Mouse (Mus musculus) hindbrain, embryonic 10.5 days (tissue): ENCODE data around the gene Pfdn6. TPM values are rescaled to one million over a fixed set of nuclear protein-coding genes. Genes with fewer than 3 reads are reported as not detected.
"Not testable (repeated sequence)": the region's sequence is repeated elsewhere in the genome, so short reads cannot be mapped to it uniquely, and the experiment has no call there.

Experiments used
- DNase-seq: peaks from one replicate; pipeline ENCODE4 v3.0.0-alpha.2; 2017; ENCODE audit warnings: low spot score
- H3K27ac ChIP-seq: fragments of 300-500 bp; sonication (generic); 2 replicates; pipeline ENCODE4 v1.5.1; 2016; ENCODE audit warnings: mild to moderate bottlenecking, moderate library complexity
- H3K27me3 ChIP-seq: fragments of 300-500 bp; sonication (generic); 2 replicates; pipeline ENCODE4 v1.6.1; 2016; ENCODE audit warnings: mild to moderate bottlenecking; ENCODE audit not compliant: poor library complexity, insufficient read depth, severe bottlenecking
- H3K36me3 ChIP-seq: fragments of 300-500 bp; sonication (generic); 2 replicates; pipeline ENCODE4 v1.6.1; 2016; ENCODE audit warnings: mild to moderate bottlenecking, moderate library complexity
- H3K4me1 ChIP-seq: fragments of 300-500 bp; sonication (generic); replicated peaks from 2 replicates; pipeline ENCODE4 v1.6.1; 2016; ENCODE audit warnings: mild to moderate bottlenecking
- H3K4me3 ChIP-seq: fragments of 300-500 bp; sonication (generic); 2 replicates; pipeline ENCODE4 v1.5.1; 2016; ENCODE audit warnings: mild to moderate bottlenecking, moderate library complexity
- H3K9me3 ChIP-seq: fragments of 300-500 bp; sonication (generic); 2 replicates; pipeline ENCODE4 v1.6.1; 2016; ENCODE audit warnings: mild to moderate bottlenecking, moderate library complexity
- WGBS: fragments of 180-500 bp; shearing (Covaris S2); methylation state at CpG from one replicate; pipeline ENCODE4 v1.1.7; 2016; 5-methylcytosine and 5-hydroxymethylcytosine counted together
- polyA plus RNA-seq: library from polyadenylated mRNA; unstranded; fragments of >200 nt; fragmentation: Nextera tagmentation; extraction: Ambion mirVana; gene quantifications from 2 replicates; pipeline ENCODE4 v1.2.1, GENCODE M21; 2016

Gene Pfdn6
- 228 TPM in 2 replicates for polyA plus RNA-seq

GRCm38 (mm10) chr17:33940206-33940805 lies at the start of gene Pfdn6, which contains the start of gene Wdr46:
Pfdn6 (minus strand) TSS chr17:33940343.
Wdr46 (plus strand) TSS chr17:33940660.
- H3K9me3 ChIP-seq, result no peaks in the 10 kb centered on the region
- peak within 1 kb of the TSS; percentile 72 for H3K4me3 ChIP-seq
- under 1% methylated on average over 36 of the region's 36 CpGs for WGBS
- H3K4me1 ChIP-seq, result peaks cover 26% of the 10 kb centered on the region
- H3K27ac ChIP-seq, result peak within 1 kb of the TSS; percentile 89
- H3K36me3 ChIP-seq, result peaks cover 77% of the 10 kb centered on the region
- DNase-seq, result peak; percentile 87
- no peaks in the 10 kb centered on the region for H3K27me3 ChIP-seq

- H3K36me3 ChIP-seq, H3K9me3 ChIP-seq, H3K27ac ChIP-seq: not testable (repeated sequence)
- 11% methylated on average over 8 of the region's 8 CpGs for WGBS
- DNase-seq, result peak; percentile 58
- H3K4me3 ChIP-seq, result peak overlapping the region; percentile 61
- H3K27me3 ChIP-seq, result peaks cover 37% of the 10 kb centered on the region
- peaks cover 29% of the 10 kb centered on the region for H3K4me1 ChIP-seq
Measured at GRCm38 (mm10) chr17:33982136-33982535, 42.0 kb upstream of the Pfdn6 start.

GRCm38 (mm10) chr17:33981192-33981909 lies 41.2 kb upstream of the Pfdn6 start:
- DNase-seq, result peak; percentile 92
- peaks cover 29% of the 10 kb centered on the region for H3K4me1 ChIP-seq
- not testable (repeated sequence) for H3K36me3 ChIP-seq, H3K9me3 ChIP-seq
- peak overlapping the region; percentile 61 for H3K4me3 ChIP-seq
- WGBS, result 1% methylated on average over 27 of the region's 27 CpGs
- peaks cover 45% of the 10 kb centered on the region for H3K27me3 ChIP-seq
- peak overlapping the region; percentile 91 for H3K27ac ChIP-seq

- no peaks in the 10 kb centered on the region for H3K9me3 ChIP-seq
- H3K36me3 ChIP-seq, result no peaks in the 10 kb centered on the region
- H3K27ac ChIP-seq, result peak overlapping the region; percentile 62; the same call in 1 of the 2 replicates
- peak overlapping the region; percentile 61 for H3K4me3 ChIP-seq
- H3K27me3 ChIP-seq, result peaks cover 53% of the 10 kb centered on the region
- H3K4me1 ChIP-seq, result peaks cover 29% of the 10 kb centered on the region
- DNase-seq, result no peak
- WGBS, result 80% methylated on average over 19 of the region's 19 CpGs
Measured at GRCm38 (mm10) chr17:33980181-33981035, 40.3 kb upstream of the Pfdn6 start.

- Histone ChIP-seq H3K4me3 (no peak overlapping the region), H3K9me3 (no peaks in the 10 kb centered on the region), H3K27ac (no peak overlapping the region), H3K36me3 (no peaks in the 10 kb centered on the region), H3K4me1 (peaks cover 29% of the 10 kb centered on the region), H3K27me3 (peaks cover 58% of the 10 kb centered on the region)
- 79% methylated on average over 6 of the region's 6 CpGs for WGBS
- DNase-seq, result no peak
Measured at GRCm38 (mm10) chr17:33979512-33980050, 39.4 kb upstream of the Pfdn6 start.

- Histone ChIP-seq H3K4me1 (peaks cover 29% of the 10 kb centered on the region), H3K4me3 (peak overlapping the region; percentile 54), H3K27me3 (peaks cover 58% of the 10 kb centered on the region), H3K27ac (peak overlapping the region; percentile 29; the same call in 1 of the 2 replicates), H3K9me3 (no peaks in the 10 kb centered on the region), H3K36me3 (no peaks in the 10 kb centered on the region)
- peak; percentile 40 for DNase-seq
- whole genome bisulfite sequencing, result 1% methylated on average over 17 of the region's 17 CpGs
Measured at GRCm38 (mm10) chr17:33978631-33979031, 38.5 kb upstream of the Pfdn6 start.

GRCm38 (mm10) chr17:33977861-33978557 lies 37.9 kb upstream of the Pfdn6 start:
- Histone ChIP-seq H3K27ac (peak overlapping the region; percentile 29), H3K4me1 (peaks cover 29% of the 10 kb centered on the region), H3K9me3 (no peaks in the 10 kb centered on the region), H3K36me3 (no peaks in the 10 kb centered on the region), H3K4me3 (peak overlapping the region; percentile 54), H3K27me3 (peaks cover 58% of the 10 kb centered on the region)
- 2% methylated on average over 57 of the region's 57 CpGs for WGBS
- DNase-seq, result peak; percentile 11

GRCm38 (mm10) chr17:33973572-33973971 lies 33.4 kb upstream of the Pfdn6 start:
- Histone ChIP-seq H3K27ac (no peak overlapping the region), H3K27me3 (peaks cover 35% of the 10 kb centered on the region), H3K9me3 (0 out of 2 replicates have a peak, but pooled peaks cover 4% of the 10 kb centered on the region), H3K36me3 (no peaks in the 10 kb centered on the region), H3K4me1 (peaks cover 10% of the 10 kb centered on the region), H3K4me3 (no peak overlapping the region)
- no peak for DNase-seq
- 71% methylated on average over 3 of the region's 3 CpGs for WGBS

- Histone ChIP-seq H3K36me3 (no peaks in the 10 kb centered on the region), H3K9me3 (0 out of 2 replicates have a peak, but pooled peaks cover 4% of the 10 kb centered on the region), H3K4me3 (no peak overlapping the region), H3K4me1 (peaks cover 5% of the 10 kb centered on the region), H3K27me3 (peaks cover 26% of the 10 kb centered on the region), H3K27ac (no peak overlapping the region)
- DNase-seq, result peak; percentile 38
- 9% methylated on average over 1 of the region's 1 CpGs for whole genome bisulfite sequencing
Measured at GRCm38 (mm10) chr17:33972691-33973090, 32.5 kb upstream of the Pfdn6 start.

- 73% methylated on average over 4 of the region's 4 CpGs for WGBS
- Histone ChIP-seq H3K27ac (no peak overlapping the region), H3K4me3 (no peak overlapping the region)
Measured at GRCm38 (mm10) chr17:33969394-33969793, 29.3 kb upstream of the Pfdn6 start.

GRCm38 (mm10) chr17:33968927-33969326 lies 28.8 kb upstream of the Pfdn6 start:
- H3K9me3 ChIP-seq, result 0 out of 2 replicates have a peak, but pooled peaks cover 4% of the 10 kb centered on the region
- H3K27ac ChIP-seq, result no peak overlapping the region
- 0 out of 2 replicates have a peak, but pooled peaks cover 3% of the 10 kb centered on the region for H3K4me1 ChIP-seq
- peaks cover 26% of the 10 kb centered on the region for H3K36me3 ChIP-seq
- no peaks in the 10 kb centered on the region; the same call in 1 of the 2 replicates for H3K27me3 ChIP-seq
- WGBS, result 30% methylated on average over 5 of the region's 5 CpGs
- DNase-seq, result no peak
- H3K4me3 ChIP-seq, result no peak overlapping the region

More at GRCm38 (mm10) chr17:33969394-33969793, 29.3 kb upstream of the Pfdn6 start:
- no peaks in the 10 kb centered on the region; the same call in 1 of the 2 replicates for H3K27me3 ChIP-seq
- peaks cover 22% of the 10 kb centered on the region for H3K36me3 ChIP-seq
- H3K9me3 ChIP-seq, result 0 out of 2 replicates have a peak, but pooled peaks cover 4% of the 10 kb centered on the region
- H3K4me1 ChIP-seq, result 0 out of 2 replicates have a peak, but pooled peaks cover 3% of the 10 kb centered on the region
- no peak for DNase-seq
